Mouse (Mus musculus): ENCODE measurements around the gene Upf2. TPM values are rescaled to one million over a fixed set of nuclear protein-coding genes. Genes with fewer than 3 reads are reported as not detected.
A peak's percentile ranks its signal among the peaks of the same experiment; 100 is the strongest.

The Upf2 gene
- polyA plus RNA-seq, 1 experiment = 4.5 TPM

DNA sequence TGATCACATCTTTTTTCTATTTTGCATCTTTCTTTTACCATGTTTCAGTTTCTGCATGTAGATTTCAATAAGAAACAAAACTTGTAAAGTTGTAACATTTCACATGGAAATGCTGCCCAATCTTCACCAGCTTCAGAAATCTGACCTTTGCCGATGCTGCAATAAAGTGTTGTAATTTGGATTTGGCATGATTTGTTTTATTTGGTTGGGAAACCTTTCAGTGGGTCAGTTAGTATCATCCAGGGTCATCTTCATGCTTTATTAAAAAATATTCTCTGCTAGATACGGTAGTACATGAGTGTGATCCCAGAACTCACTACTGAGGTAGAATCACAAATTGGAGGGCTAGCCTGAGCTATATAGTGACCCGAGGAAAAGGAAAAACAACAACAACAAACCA lies 105.2 kb downstream of the Upf2 start:
- DNase-seq = no peak
- H3K4me1 ChIP-seq (ENCODE audit: control insufficient read depth, insufficient read depth, low read length) = no peaks in the 10 kb centered on the region
- H3K4me3 ChIP-seq (replicated peaks; ENCODE audit: extremely low read depth, low read depth, low read length) = no peak overlapping the region
- no peak for TF ChIP-seq POLR2A (IDR thresholded peaks at IDR 0.05; ENCODE audit: borderline replicate concordance, extremely low read depth, low read depth, low read length)
- TF ChIP-seq CTCF (IDR thresholded peaks at IDR 0.05; ENCODE audit: insufficient read depth, low read length) = no peak
- WGBS = 84% methylated on average over 3 of the region's 3 CpGs

- Histone ChIP-seq H3K4me3 (replicated peaks; ENCODE audit: extremely low read depth, low read depth, low read length) (no peak overlapping the region), H3K4me1 (ENCODE audit: control insufficient read depth, insufficient read depth, low read length) (no peaks in the 10 kb centered on the region)
- no peak for DNase-seq
- TF ChIP-seq POLR2A (IDR thresholded peaks at IDR 0.05; ENCODE audit: borderline replicate concordance, extremely low read depth, low read depth, low read length) (no peak), CTCF (IDR thresholded peaks at IDR 0.05; ENCODE audit: insufficient read depth, low read length) (no peak)
- 70% methylated on average over 2 of the region's 2 CpGs for WGBS
These were observed 108.0 kb downstream of the Upf2 start for GRCm38 (mm10) chr2:6059291-6059690.

DNA sequence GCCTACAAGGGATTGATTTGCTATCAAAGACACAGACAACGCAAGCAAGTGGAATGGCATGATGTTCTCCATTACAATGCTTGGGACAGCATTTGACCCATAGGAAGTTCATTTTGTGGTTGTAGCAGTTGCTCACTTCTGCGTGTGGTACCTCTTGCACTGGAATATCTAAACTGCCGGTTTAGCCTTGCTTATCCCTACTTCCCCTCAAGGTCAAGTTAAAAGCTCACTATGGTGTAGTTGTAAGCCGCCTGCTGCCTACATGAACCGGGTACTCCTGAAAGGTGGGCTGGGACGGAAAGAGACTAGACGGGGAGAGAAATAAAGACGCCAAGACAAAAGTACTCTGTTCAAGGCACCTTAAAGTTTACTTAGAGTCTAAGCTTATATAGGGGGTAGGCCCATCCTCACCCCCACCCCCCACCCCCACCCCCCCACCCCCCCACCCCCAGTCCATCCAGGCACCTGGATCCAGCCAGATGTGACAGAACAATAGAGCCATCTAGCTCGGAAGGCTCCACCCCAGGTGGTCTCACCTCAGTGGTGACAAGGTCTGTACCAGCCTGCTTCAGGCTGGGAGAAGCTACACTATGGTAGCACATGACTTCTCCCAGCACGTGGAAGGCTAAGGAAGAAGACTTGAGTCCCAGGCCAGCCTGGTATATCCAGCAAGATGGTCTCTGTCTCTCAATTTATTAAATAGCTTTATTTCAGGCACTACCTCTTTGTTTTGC lies 109.0 kb downstream of the Upf2 start:
- WGBS = 80% methylated on average over 10 of the region's 10 CpGs

DNA sequence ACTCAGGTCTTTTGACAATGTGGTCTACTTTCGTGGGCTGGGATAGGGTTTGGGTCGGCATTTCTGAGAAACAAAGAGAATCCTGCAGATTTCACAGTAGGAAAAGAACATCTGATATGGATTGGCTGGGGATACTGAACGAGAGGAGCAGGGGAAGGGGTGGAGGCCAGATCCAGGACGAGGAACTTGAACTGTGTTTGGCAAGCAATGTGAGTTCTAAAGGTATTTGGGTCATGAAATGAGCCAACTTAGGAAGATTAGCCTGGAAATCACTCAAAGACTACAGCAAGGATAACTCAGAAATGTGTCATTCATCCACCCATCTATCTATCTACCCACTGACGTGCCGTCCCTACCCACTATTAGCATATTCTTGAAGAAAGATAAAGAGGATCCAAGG lies 116.1 kb downstream of the Upf2 start:
- no peak for DNase-seq
- Histone ChIP-seq H3K4me1 (ENCODE audit: control insufficient read depth, insufficient read depth, low read length) (peaks cover 2% of the 10 kb centered on the region), H3K4me3 (replicated peaks; ENCODE audit: extremely low read depth, low read depth, low read length) (no peak overlapping the region)
- TF ChIP-seq POLR2A (IDR thresholded peaks at IDR 0.05; ENCODE audit: borderline replicate concordance, extremely low read depth, low read depth, low read length) (no peak), CTCF (IDR thresholded peaks at IDR 0.05; ENCODE audit: insufficient read depth, low read length) (no peak)
- 79% methylated on average over 6 of the region's 6 CpGs for WGBS

More for the DNA sequence above, 109.0 kb downstream of the Upf2 start:
- Histone ChIP-seq H3K4me1 (ENCODE audit: control insufficient read depth, insufficient read depth, low read length) (no peaks in the 10 kb centered on the region), H3K4me3 (replicated peaks; ENCODE audit: extremely low read depth, low read depth, low read length) (no peak overlapping the region)
- no peak for TF ChIP-seq POLR2A (IDR thresholded peaks at IDR 0.05; ENCODE audit: borderline replicate concordance, extremely low read depth, low read depth, low read length)
- TF ChIP-seq CTCF (IDR thresholded peaks at IDR 0.05; ENCODE audit: insufficient read depth, low read length) = no peak
- DNase-seq = no peak

- TF ChIP-seq CTCF (IDR thresholded peaks at IDR 0.05; ENCODE audit: insufficient read depth, low read length) (no peak), POLR2A (IDR thresholded peaks at IDR 0.05; ENCODE audit: borderline replicate concordance, extremely low read depth, low read depth, low read length) (no peak)
- WGBS = 73% methylated on average over 11 of the region's 11 CpGs
- Histone ChIP-seq H3K4me1 (ENCODE audit: control insufficient read depth, insufficient read depth, low read length) (peaks cover 2% of the 10 kb centered on the region), H3K4me3 (replicated peaks; ENCODE audit: extremely low read depth, low read depth, low read length) (no peak overlapping the region)
- no peak for DNase-seq
These were observed 119.7 kb downstream of the Upf2 start for GRCm38 (mm10) chr2:6070925-6071324.

DNA sequence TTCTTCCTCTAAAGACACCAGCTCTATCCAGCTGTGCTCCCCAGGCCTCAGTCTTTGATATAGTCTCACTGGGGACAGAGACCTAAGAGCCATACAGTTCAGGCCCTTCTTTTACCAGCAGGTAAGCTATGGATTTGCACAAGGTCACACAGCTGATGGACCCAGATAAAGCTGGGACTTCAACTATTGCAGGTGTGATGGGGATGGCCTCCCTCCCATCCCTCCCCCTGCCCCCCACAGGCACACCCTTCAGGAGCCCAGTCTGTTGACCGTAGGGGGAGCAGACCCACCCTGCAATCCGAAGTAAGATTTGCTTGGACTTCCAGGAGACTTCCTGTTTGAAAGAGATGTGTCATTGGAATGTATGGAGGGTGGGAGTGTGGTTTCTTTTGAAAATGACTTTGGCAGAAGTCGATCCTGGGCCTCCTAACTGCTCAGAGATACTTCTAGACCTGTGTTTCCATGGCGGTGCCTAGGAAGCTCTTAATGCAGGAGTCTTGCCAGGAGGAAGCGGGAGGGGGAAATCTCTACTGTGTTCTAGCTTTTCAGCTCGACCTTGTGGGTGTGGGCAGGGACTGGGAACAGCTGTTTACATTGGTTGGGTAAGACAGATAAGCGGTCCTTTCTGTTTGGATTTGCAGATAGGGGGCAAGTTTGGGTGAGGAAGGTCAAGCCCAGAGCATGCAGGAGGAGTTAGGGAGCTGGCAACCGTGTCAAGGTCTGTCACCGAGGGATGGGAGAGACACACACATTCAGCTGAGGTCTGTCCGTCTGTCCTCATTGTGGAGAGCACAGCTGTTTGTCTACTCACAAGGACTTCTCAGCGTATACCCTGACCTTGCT lies 120.5 kb downstream of the Upf2 start:
- WGBS = 21% methylated on average over 11 of the region's 11 CpGs
- DNase-seq = peak; percentile 61
- H3K4me3 ChIP-seq (replicated peaks; ENCODE audit: extremely low read depth, low read depth, low read length) = no peak overlapping the region
- peaks cover 2% of the 10 kb centered on the region for H3K4me1 ChIP-seq (ENCODE audit: control insufficient read depth, insufficient read depth, low read length)
- TF ChIP-seq CTCF (IDR thresholded peaks at IDR 0.05; ENCODE audit: insufficient read depth, low read length) (no peak), POLR2A (IDR thresholded peaks at IDR 0.05; ENCODE audit: borderline replicate concordance, extremely low read depth, low read depth, low read length) (no peak)

DNA sequence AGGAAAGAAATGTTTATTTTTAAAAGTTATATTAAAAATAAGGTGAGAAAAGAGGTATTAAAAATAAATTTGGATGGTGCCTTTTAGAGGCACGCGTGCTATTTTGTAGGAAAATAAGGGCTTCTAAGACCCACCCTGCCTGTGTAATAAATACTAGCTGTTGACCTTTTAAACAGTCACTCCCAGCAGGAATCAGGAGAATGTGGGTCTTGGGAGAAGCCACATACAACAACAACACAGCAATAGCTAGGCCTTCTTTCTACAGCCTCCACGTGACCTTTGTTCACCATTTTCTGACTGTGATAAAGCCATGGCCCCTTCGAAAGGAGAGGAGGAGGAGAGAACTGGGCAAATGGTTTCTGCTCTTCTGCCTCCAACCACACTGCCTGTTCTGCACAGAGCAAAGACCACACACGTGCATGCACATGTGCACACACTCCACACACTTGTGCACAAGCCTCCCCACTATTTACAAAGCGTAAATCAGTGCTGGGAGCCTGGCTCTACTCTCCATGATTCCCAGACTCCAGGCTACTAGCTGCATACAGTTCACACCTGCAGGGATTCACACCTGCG lies 121.5 kb downstream of the Upf2 start:
- DNase-seq = no peak
- 80% methylated on average over 7 of the region's 7 CpGs for WGBS
- H3K4me1 ChIP-seq (ENCODE audit: control insufficient read depth, insufficient read depth, low read length) = peaks cover 2% of the 10 kb centered on the region
- TF ChIP-seq CTCF (IDR thresholded peaks at IDR 0.05; ENCODE audit: insufficient read depth, low read length) (no peak), POLR2A (IDR thresholded peaks at IDR 0.05; ENCODE audit: borderline replicate concordance, extremely low read depth, low read depth, low read length) (no peak)
- H3K4me3 ChIP-seq (replicated peaks; ENCODE audit: extremely low read depth, low read depth, low read length) = no peak overlapping the region

DNA sequence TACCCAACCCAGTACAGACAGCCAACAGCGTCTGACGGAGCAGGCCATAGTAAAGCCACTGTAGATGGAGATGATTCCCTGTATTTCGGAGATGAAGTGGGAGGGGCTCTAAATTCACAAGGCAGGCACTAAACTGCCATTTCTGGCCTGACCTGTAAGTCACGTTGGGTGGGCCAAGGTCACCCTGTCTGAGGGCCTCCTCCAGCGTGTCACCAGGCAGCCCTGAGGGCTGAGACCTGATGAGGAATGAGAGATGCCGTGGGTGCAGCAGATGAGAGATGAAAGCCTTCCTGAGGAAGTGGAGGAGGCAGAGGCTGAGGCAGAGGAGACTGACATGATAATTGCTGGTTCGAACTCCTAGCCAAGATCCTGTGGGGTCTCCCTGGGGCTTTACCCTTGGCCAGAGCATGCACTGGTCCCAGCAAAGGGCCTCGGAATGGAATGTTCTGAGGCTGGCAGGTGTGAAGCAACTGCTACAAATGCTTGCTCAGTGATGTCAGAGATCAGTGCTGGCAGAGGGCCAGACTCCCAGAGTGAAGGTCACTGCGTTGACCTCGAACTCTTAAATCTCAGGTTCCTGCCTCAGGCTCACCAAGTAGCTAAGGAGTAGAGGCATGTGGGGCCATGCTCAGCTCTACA lies 123.7 kb downstream of the Upf2 start:
- H3K4me1 ChIP-seq (ENCODE audit: control insufficient read depth, insufficient read depth, low read length) = peaks cover 2% of the 10 kb centered on the region
- 65% methylated on average over 10 of the region's 10 CpGs for WGBS
- no peak for DNase-seq
- TF ChIP-seq POLR2A (IDR thresholded peaks at IDR 0.05; ENCODE audit: borderline replicate concordance, extremely low read depth, low read depth, low read length) (no peak), CTCF (IDR thresholded peaks at IDR 0.05; ENCODE audit: insufficient read depth, low read length) (no peak)
- H3K4me3 ChIP-seq (replicated peaks; ENCODE audit: extremely low read depth, low read depth, low read length) = no peak overlapping the region

DNA sequence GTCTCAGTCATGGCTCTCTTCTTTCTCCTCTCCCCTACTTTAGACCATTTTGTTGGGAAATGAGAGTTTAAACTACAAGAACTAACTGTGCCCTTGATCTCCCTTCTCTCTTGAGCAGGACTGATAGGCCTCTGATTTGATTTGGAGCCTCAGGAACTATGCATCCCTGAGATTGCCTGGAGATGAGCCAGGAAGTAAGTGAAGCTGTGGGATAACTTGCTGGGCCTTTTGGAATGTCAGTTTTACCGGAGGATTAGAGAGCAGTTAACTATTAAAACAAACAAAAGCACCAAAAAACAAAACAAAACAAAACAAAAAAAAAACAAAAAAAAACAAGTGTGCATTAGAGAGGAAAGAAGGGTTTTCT lies 124.2 kb downstream of the Upf2 start:
- Histone ChIP-seq H3K4me3 (replicated peaks; ENCODE audit: extremely low read depth, low read depth, low read length) (no peak overlapping the region), H3K4me1 (ENCODE audit: control insufficient read depth, insufficient read depth, low read length) (peaks cover 2% of the 10 kb centered on the region)
- WGBS = 38% methylated on average over 1 of the region's 1 CpGs
- TF ChIP-seq POLR2A (IDR thresholded peaks at IDR 0.05; ENCODE audit: borderline replicate concordance, extremely low read depth, low read depth, low read length) (no peak), CTCF (IDR thresholded peaks at IDR 0.05; ENCODE audit: insufficient read depth, low read length) (no peak)
- DNase-seq = no peak

Measured in lung, adult 2 months (tissue).